Mouse (Mus musculus) cortical plate, adult 2 months (tissue): Measurements from ENCODE around the gene Gsdme.

Experiments used
- CTCF ChIP-seq: fragments of 200-500 bp; IDR thresholded peaks from 2 replicates; pipeline ENCODE4 v1.5.1; 2011; ENCODE audit warnings: mild to moderate bottlenecking, control low read depth, low read length; ENCODE audit not compliant: insufficient read depth; ENCODE audit errors: extremely low read depth
- POLR2A ChIP-seq: fragments of 200-500 bp; IDR thresholded peaks from 2 replicates; pipeline ENCODE4 v1.6.1; 2011; ENCODE audit warnings: mild to moderate bottlenecking, low read length, control low read depth; ENCODE audit not compliant: insufficient read depth; ENCODE audit errors: extremely low read depth

DNA sequence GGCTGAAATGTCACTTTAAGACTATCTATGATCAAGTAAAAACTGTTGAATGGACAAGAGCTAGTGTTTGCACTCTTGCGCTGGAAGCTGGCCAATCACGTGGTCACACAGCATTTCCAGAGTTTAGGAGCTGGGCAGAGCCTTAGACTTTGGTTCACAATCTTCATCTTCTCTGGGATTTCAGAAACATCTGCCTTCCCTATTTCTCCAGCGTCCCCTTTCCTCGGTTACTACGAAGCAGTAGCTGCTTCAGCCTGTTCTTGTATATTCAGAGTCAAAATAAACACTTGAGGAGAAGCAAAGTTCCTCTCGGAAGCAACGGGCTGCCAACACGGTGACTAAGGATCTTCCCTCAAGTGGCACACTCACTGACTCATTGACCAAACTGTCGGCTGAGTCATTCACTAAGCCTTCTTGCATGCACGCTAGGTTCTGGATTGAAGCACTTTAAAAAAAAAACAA lies 8.9 kb downstream of the Gsdme start:
- TF ChIP-seq CTCF (no peak), POLR2A (no peak)
